Mouse (Mus musculus) lung, postnatal 0 days (tissue): ENCODE data around the gene Arhgef10l. TPM values are rescaled to one million over a fixed set of nuclear protein-coding genes. Genes with fewer than 3 reads are reported as not detected.

Experiments used
- ATAC-seq: fragments of 200-750 bp; cut with Nextera tagmentation; 2 replicates; pipeline ENCODE4 v1.8.0; 2017; ENCODE audit warnings: moderate library complexity
- DNase-seq: peaks from one replicate; pipeline ENCODE4 v3.0.0-alpha.2; 2016; ENCODE audit warnings: low spot score
- H3K27ac ChIP-seq: fragments of 300-500 bp; sonication (generic); 2 replicates; pipeline ENCODE4 v1.5.1; 2014; ENCODE audit warnings: antibody characterized with exemption, mild to moderate bottlenecking, low read length, mixed read lengths
- H3K27me3 ChIP-seq: fragments of 300-500 bp; sonication (generic); replicated peaks from 2 replicates; pipeline ENCODE4 v1.6.1; 2014; ENCODE audit warnings: low read length, mixed read lengths; ENCODE audit not compliant: insufficient read depth
- H3K36me3 ChIP-seq: fragments of 300-500 bp; sonication (generic); 2 replicates; pipeline ENCODE4 v1.6.1; 2014; ENCODE audit warnings: low read length, mixed read lengths; ENCODE audit not compliant: insufficient read depth
- H3K4me1 ChIP-seq: fragments of 300-500 bp; sonication (generic); 2 replicates; pipeline ENCODE4 v1.6.1; 2014; ENCODE audit warnings: antibody characterized with exemption, low read depth, low read length, mixed read lengths; ENCODE audit not compliant: insufficient read depth
- H3K4me2 ChIP-seq: fragments of 300-500 bp; sonication (generic); replicated peaks from 2 replicates; pipeline ENCODE4 v1.6.1; 2014; ENCODE audit warnings: low read depth, mild to moderate bottlenecking, low read length, moderate library complexity, mixed read lengths
- H3K4me3 ChIP-seq: fragments of 300-500 bp; sonication (generic); 2 replicates; pipeline ENCODE4 v1.5.1; 2014; ENCODE audit warnings: low read depth, low read length
- H3K9ac ChIP-seq: fragments of 300-500 bp; sonication (generic); replicated peaks from 2 replicates; pipeline ENCODE4 v1.6.1; 2014; ENCODE audit warnings: low read depth, mild to moderate bottlenecking
- H3K9me3 ChIP-seq: fragments of 300-500 bp; sonication (generic); 2 replicates; pipeline ENCODE4 v1.6.1; 2016; ENCODE audit warnings: low read length, mixed read lengths
- CTCF ChIP-seq: IDR thresholded peaks from 2 replicates; pipeline ENCODE4 v1.5.1; 2016; ENCODE audit warnings: antibody characterized with exemption, mild to moderate bottlenecking
- EP300 ChIP-seq: IDR thresholded peaks from 2 replicates; pipeline ENCODE4 v1.6.1; 2016; ENCODE audit warnings: antibody characterized with exemption, mild to moderate bottlenecking, control low read depth
- WGBS: fragments of 180-500 bp; shearing (Covaris S2); extraction: QIAGEN DNeasy Blood & Tissue Kit; methylation state at CpG from one replicate; pipeline ENCODE4 v1.1.7; 2014; 5-methylcytosine and 5-hydroxymethylcytosine counted together
- polyA plus RNA-seq: library from polyadenylated mRNA; unstranded; fragments of >200 nt; fragmentation: Nextera tagmentation; extraction: Ambion mirVana; gene quantifications from 2 replicates; pipeline ENCODE4 v1.2.1, GENCODE M21; 2015

Arhgef10l gene
- polyA plus RNA-seq, 1 experiment from 2014 or later: 9.3 TPM

DNA sequence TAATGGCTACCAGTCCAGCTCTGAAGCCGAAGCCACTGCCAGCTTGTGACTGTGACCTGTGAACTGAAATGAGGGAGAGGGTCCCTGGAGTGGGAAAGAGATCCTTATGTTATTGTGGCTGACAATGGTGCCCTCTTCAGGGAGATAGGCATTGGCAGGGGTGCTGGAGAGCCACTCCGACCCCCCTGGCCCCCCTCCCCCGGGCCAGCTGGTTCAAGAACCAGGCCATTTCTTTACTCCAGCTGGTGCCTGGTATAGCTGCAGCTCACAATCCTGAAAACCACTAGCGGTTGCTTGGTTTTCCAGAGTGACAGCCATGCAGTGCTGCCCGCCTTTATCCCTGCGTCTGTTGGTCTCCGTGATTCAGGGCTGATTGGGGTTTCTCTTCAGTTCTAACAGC is 43.3 kb upstream of the Arhgef10l start:
- ATAC-seq (no peak), DNase-seq (no peak)
- 0 out of 2 replicates have a peak, but pooled peaks cover 15% of the 10 kb centered on the region for H3K36me3 ChIP-seq
- no peak overlapping the region for H3K9ac ChIP-seq
- H3K9me3 ChIP-seq: no peaks in the 10 kb centered on the region
- no peak overlapping the region for H3K27ac ChIP-seq
- H3K4me1 ChIP-seq: peaks cover 7% of the 10 kb centered on the region; the same call in 1 of the 2 replicates
- no peak overlapping the region for H3K4me2 ChIP-seq
- WGBS: 75% methylated on average over 7 of the region's 7 CpGs
- H3K4me3 ChIP-seq: no peak overlapping the region
- no peaks in the 10 kb centered on the region for H3K27me3 ChIP-seq
- TF ChIP-seq EP300 (no peak), CTCF (no peak)

DNA sequence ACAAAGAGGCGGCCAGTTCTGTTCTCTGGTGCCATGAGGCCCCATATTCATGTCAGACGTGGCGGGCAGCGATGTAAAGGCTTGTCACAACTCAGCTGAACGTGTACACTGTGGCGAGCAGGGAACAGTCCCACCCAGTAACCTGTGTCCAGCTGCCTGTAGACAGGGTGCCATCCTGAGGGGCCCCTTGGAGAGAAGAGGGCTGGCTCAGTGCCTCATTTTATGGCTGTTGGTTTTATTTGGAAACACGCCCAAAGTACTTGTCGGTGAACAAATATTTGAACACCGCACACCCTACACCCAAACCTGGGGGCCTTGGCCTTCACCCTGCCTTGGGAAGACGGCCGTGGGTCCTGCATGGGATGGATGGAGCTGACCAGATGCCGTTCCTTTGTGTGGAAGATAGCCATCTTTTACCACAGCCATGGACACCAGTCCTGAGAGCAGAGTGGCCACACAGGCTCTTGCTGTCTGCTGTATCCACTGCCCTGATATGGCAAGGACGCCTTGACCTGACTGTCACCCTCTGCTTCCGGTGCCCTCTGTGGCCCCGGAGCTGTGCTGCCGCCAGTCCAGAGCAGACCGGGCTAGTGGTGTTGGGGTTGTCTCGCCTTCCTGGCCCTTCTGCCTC is 42.6 kb upstream of the Arhgef10l start:
- Histone ChIP-seq H3K4me1 (peaks cover 7% of the 10 kb centered on the region; the same call in 1 of the 2 replicates), H3K36me3 (0 out of 2 replicates have a peak, but pooled peaks cover 15% of the 10 kb centered on the region), H3K27ac (no peak overlapping the region; the same call in 1 of the 2 replicates), H3K27me3 (no peaks in the 10 kb centered on the region), H3K9me3 (no peaks in the 10 kb centered on the region), H3K4me2 (no peak overlapping the region), H3K4me3 (no peak overlapping the region), H3K9ac (no peak overlapping the region)
- peak; percentile 64 for ATAC-seq
- 55% methylated on average over 18 of the region's 18 CpGs for WGBS
- peak; percentile 70 for DNase-seq
- TF ChIP-seq EP300 (no peak), CTCF (no peak)

GRCm38 (mm10) chr4:140707615-140708014 is 41.8 kb upstream of the Arhgef10l start:
- Histone ChIP-seq H3K36me3 (0 out of 2 replicates have a peak, but pooled peaks cover 15% of the 10 kb centered on the region), H3K9ac (no peak overlapping the region), H3K4me2 (no peak overlapping the region), H3K9me3 (no peaks in the 10 kb centered on the region), H3K27ac (no peak overlapping the region), H3K4me1 (peaks cover 7% of the 10 kb centered on the region; the same call in 1 of the 2 replicates), H3K4me3 (no peak overlapping the region), H3K27me3 (no peaks in the 10 kb centered on the region)
- no peak for TF ChIP-seq EP300
- TF ChIP-seq CTCF: no peak
- DNase-seq (no peak), ATAC-seq (no peak)
- WGBS: 53% methylated on average over 4 of the region's 4 CpGs

GRCm38 (mm10) chr4:140704166-140704565 is 38.4 kb upstream of the Arhgef10l start:
- no peak for ATAC-seq
- Histone ChIP-seq H3K4me2 (no peak overlapping the region), H3K9me3 (no peaks in the 10 kb centered on the region), H3K4me3 (no peak overlapping the region), H3K4me1 (peaks cover 12% of the 10 kb centered on the region; the same call in 1 of the 2 replicates), H3K9ac (no peak overlapping the region), H3K27ac (no peak overlapping the region), H3K27me3 (no peaks in the 10 kb centered on the region), H3K36me3 (no peaks in the 10 kb centered on the region)
- no peak for DNase-seq
- WGBS: 36% methylated on average over 4 of the region's 4 CpGs
- no peak for TF ChIP-seq CTCF
- no peak for TF ChIP-seq EP300

- Histone ChIP-seq H3K4me1 (peaks cover 10% of the 10 kb centered on the region; the same call in 1 of the 2 replicates), H3K36me3 (no peaks in the 10 kb centered on the region), H3K9ac (no peak overlapping the region), H3K4me2 (peak overlapping the region; percentile 79; the same call in 1 of the 2 replicates), H3K9me3 (no peaks in the 10 kb centered on the region), H3K4me3 (no peak overlapping the region; the same call in 1 of the 2 replicates), H3K27ac (no peak overlapping the region), H3K27me3 (no peaks in the 10 kb centered on the region)
- no peak for ATAC-seq
- 24% methylated on average over 8 of the region's 8 CpGs for WGBS
- no peak for TF ChIP-seq EP300
- TF ChIP-seq CTCF: no peak
- no peak for DNase-seq
Measured at GRCm38 (mm10) chr4:140703636-140704035, 37.8 kb upstream of the Arhgef10l start.

DNA sequence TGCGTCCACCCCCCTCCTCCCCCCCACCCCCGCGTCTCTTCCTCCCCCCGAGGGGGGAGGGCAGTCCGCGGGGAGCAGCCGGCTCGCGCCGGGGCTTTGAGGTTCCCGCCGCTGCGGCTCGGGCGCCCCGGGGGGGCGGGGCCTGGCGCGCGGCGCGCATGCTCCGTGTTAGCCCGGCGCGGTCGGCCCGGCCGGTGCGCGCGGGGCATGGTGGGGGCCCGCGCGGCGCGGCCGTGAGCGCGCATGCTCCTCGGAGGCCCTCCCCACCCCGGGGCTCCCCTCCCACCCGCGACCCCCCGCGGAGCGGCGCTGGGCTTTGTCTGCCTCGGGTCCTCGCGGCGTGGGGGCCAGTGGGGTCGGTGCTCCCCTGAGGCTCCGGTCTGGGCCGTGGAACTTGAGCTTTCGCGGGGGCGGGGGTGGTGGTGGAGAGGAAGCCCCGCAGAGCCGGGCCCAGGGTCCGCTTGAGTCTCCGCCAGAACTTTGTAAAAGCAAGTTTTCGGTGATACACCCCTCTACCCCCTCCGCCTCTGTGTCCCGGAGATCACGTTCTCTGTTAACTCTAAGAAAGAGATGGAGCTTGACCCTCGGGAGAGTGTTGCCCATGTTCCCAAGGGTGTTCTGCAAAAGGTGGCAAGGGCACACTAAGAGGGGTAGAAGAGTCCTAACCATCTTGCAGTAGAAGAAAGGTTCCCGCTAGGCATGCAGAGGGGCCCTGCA is 37.0 kb upstream of the Arhgef10l start:
- peak overlapping the region; percentile 85 for H3K4me3 ChIP-seq
- H3K36me3 ChIP-seq: no peaks in the 10 kb centered on the region
- no peaks in the 10 kb centered on the region for H3K9me3 ChIP-seq
- ATAC-seq (peak; percentile 83), DNase-seq (peak; percentile 86)
- H3K27me3 ChIP-seq: no peaks in the 10 kb centered on the region
- TF ChIP-seq CTCF: no peak
- no peak for TF ChIP-seq EP300
- peak overlapping the region; percentile 79 for H3K9ac ChIP-seq
- peak overlapping the region; percentile 79 for H3K4me2 ChIP-seq
- H3K27ac ChIP-seq: peak overlapping the region; percentile 87
- under 1% methylated on average over 14 of the region's 68 CpGs for WGBS
- 0 out of 2 replicates have a peak, but pooled peaks cover 9% of the 10 kb centered on the region for H3K4me1 ChIP-seq
